Mouse (Mus musculus): ENCODE measurements around the gene Prss36. TPM values are rescaled to one million over a fixed set of nuclear protein-coding genes. Genes with fewer than 3 reads are reported as not detected.
A peak's percentile ranks its signal among the peaks of the same experiment; 100 is the strongest.

Gene Prss36
- total and polyA plus RNA-seq, 2 experiments from 2014 or later, result 10.2 to 14.2 TPM

DNA sequence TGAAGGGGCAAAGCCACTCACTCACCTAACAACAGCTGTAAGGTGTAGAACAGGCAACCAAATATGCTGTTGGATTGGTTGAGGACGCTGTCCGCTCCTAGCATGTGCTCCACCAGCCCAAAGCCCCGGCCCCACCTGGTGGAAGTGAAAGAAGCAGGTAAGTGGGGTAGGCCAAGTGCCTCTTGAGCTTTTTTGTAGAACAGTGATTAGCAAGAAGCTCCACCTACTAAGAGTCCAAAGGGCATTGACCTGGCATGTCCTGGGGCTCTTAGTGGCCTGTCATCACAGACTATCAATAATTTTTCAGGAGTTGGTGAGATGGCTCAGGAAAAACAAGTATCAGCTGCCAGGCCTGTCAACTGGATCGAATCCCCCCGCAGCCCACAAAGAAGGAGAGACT is 52.0 kb downstream of the Prss36 start:
- DNase-seq (ENCODE audit: low spot score), result no peak
- WGBS, result 65% methylated on average over 5 of the region's 5 CpGs
- Histone ChIP-seq H3K36me3 (replicated peaks; ENCODE audit: control insufficient read depth, insufficient read depth, low read length) (peaks cover 20% of the 10 kb centered on the region), H3K4me3 (ENCODE audit: low read depth, low read length) (peak overlapping the region; percentile 56), H3K4me2 (ENCODE audit: low read depth, low read length) (peak overlapping the region; percentile 88), H3K9me3 (replicated peaks; ENCODE audit: control insufficient read depth, low read length) (no peaks in the 10 kb centered on the region), H3K27me3 (ENCODE audit: control insufficient read depth, insufficient read depth, low read length) (no peaks in the 10 kb centered on the region), H3K27ac (ENCODE audit: low read depth) (no peak overlapping the region), H3K9ac (replicated peaks; ENCODE audit: low read depth, low read length) (peak overlapping the region; percentile 58; the same call in 1 of the 2 replicates), H3K4me1 (ENCODE audit: control insufficient read depth, insufficient read depth) (peaks cover 6% of the 10 kb centered on the region)
- no peak for TF ChIP-seq CTCF (IDR thresholded peaks at IDR 0.05; ENCODE audit: low read depth)
- ATAC-seq (ENCODE audit: insufficient read depth, low read depth), result no peak

DNA sequence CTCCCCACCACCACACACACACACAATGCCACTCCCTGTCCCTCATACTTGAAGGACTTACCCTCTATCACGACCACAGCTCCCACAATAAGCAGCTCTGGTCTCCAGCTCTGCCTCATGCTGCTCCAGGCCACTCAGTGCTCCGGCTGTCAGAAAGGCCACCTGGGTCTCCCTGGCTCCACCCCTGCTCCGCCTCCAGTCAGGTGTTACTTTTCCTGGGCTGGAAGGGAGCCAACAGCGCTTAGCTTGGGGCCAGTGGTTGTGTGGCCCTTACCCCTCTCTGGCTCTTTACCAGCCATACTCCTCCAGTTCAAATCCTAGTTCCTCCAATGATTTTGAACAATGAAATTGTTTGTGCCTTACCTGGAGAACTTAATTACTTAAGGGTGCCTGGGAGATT is 55.7 kb downstream of the Prss36 start, which contains the start of gene Prss53:
TSS of gene Prss53 (minus strand) at position 173 of the 400 bp plus-strand sequence.
- H3K9me3 ChIP-seq (replicated peaks; ENCODE audit: control insufficient read depth, low read length), result no peaks in the 10 kb centered on the region
- no peak within 1 kb of the TSS for H3K4me2 ChIP-seq (ENCODE audit: low read depth, low read length)
- DNase-seq (ENCODE audit: low spot score) (no peak), ATAC-seq (ENCODE audit: insufficient read depth, low read depth) (no peak)
- peaks cover 51% of the 10 kb centered on the region for H3K36me3 ChIP-seq (replicated peaks; ENCODE audit: control insufficient read depth, insufficient read depth, low read length)
- H3K9ac ChIP-seq (replicated peaks; ENCODE audit: low read depth, low read length), result no peak within 1 kb of the TSS
- no peaks in the 10 kb centered on the region for H3K27me3 ChIP-seq (ENCODE audit: control insufficient read depth, insufficient read depth, low read length)
- TF ChIP-seq CTCF (IDR thresholded peaks at IDR 0.05; ENCODE audit: low read depth), result no peak
- no peak for TF ChIP-seq EP300 (IDR thresholded peaks at IDR 0.05; ENCODE audit: low read depth)
- H3K27ac ChIP-seq (ENCODE audit: low read depth), result no peak within 1 kb of the TSS
- peaks cover 6% of the 10 kb centered on the region; the same call in 1 of the 2 replicates for H3K4me1 ChIP-seq (ENCODE audit: control insufficient read depth, insufficient read depth)
- no peak within 1 kb of the TSS for H3K4me3 ChIP-seq (ENCODE audit: low read depth, low read length)
- WGBS, result 45% methylated on average over 4 of the region's 4 CpGs

DNA sequence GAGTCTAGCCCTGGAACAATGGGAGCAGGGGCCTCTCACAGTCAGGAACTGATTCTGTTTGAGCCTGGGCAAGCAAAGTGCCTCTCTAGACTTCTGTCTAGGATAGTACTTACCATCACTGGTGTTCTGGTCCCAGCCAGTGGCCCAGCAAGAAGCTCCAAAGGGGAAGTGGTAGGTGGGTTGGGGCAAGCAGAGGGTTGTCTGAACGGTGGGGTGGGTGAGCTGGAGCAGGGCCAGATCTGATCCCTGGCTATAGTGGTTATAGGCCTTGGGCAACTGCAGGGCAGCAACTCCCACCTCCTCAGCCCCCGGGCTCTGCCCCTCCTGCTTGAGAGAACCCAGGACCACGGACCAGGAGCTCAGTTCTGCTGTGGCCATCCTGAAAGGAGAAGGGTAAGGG is 57.7 kb downstream of the Prss36 start:
- Histone ChIP-seq H3K4me3 (ENCODE audit: low read depth, low read length) (no peak overlapping the region), H3K4me1 (ENCODE audit: control insufficient read depth, insufficient read depth) (no peaks in the 10 kb centered on the region), H3K9me3 (replicated peaks; ENCODE audit: control insufficient read depth, low read length) (no peaks in the 10 kb centered on the region), H3K27me3 (ENCODE audit: control insufficient read depth, insufficient read depth, low read length) (no peaks in the 10 kb centered on the region), H3K9ac (replicated peaks; ENCODE audit: low read depth, low read length) (no peak overlapping the region), H3K27ac (ENCODE audit: low read depth) (no peak overlapping the region), H3K4me2 (ENCODE audit: low read depth, low read length) (no peak overlapping the region), H3K36me3 (replicated peaks; ENCODE audit: control insufficient read depth, insufficient read depth, low read length) (peaks cover 63% of the 10 kb centered on the region)
- DNase-seq (ENCODE audit: low spot score) (no peak), ATAC-seq (ENCODE audit: insufficient read depth, low read depth) (no peak)
- TF ChIP-seq EP300 (IDR thresholded peaks at IDR 0.05; ENCODE audit: low read depth) (no peak), CTCF (IDR thresholded peaks at IDR 0.05; ENCODE audit: low read depth) (no peak)
- 52% methylated on average over 3 of the region's 3 CpGs for WGBS

GRCm38 (mm10) chr7:127887781-127888180 is 58.7 kb downstream of the Prss36 start:
- no peak for TF ChIP-seq EP300 (IDR thresholded peaks at IDR 0.05; ENCODE audit: low read depth)
- no peak for TF ChIP-seq CTCF (IDR thresholded peaks at IDR 0.05; ENCODE audit: low read depth)
- Histone ChIP-seq H3K4me1 (ENCODE audit: control insufficient read depth, insufficient read depth) (no peaks in the 10 kb centered on the region), H3K9ac (replicated peaks; ENCODE audit: low read depth, low read length) (no peak overlapping the region), H3K36me3 (replicated peaks; ENCODE audit: control insufficient read depth, insufficient read depth, low read length) (peaks cover 68% of the 10 kb centered on the region), H3K4me2 (ENCODE audit: low read depth, low read length) (no peak overlapping the region), H3K27ac (ENCODE audit: low read depth) (no peak overlapping the region), H3K27me3 (ENCODE audit: control insufficient read depth, insufficient read depth, low read length) (no peaks in the 10 kb centered on the region), H3K9me3 (replicated peaks; ENCODE audit: control insufficient read depth, low read length) (no peaks in the 10 kb centered on the region), H3K4me3 (ENCODE audit: low read depth, low read length) (no peak overlapping the region)
- 76% methylated on average over 3 of the region's 3 CpGs for WGBS
- ATAC-seq (ENCODE audit: insufficient read depth, low read depth) (no peak), DNase-seq (ENCODE audit: low spot score) (no peak)

DNA sequence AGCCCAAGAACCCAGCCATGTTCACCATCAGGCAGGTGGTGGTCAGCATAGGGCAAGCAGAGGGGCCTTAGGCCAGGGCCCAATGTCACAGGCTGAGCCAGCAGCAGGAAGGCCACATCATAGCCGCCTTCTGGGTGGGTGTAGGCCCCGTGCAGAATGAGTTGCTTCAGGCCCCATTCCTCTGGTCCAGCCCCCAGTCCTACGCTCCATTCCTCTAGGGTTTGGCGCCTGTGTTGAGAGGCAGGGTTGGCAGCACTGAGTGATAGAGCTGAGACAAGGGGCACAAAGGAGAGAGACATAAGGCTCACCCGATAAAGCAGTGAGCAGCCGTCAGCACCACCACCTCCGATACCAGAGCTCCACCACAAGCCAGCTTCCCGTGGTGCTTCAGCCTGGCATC is 59.3 kb downstream of the Prss36 start:
- Histone ChIP-seq H3K36me3 (replicated peaks; ENCODE audit: control insufficient read depth, insufficient read depth, low read length) (peaks cover 69% of the 10 kb centered on the region), H3K9me3 (replicated peaks; ENCODE audit: control insufficient read depth, low read length) (no peaks in the 10 kb centered on the region)
- WGBS, result 65% methylated on average over 8 of the region's 8 CpGs

DNA sequence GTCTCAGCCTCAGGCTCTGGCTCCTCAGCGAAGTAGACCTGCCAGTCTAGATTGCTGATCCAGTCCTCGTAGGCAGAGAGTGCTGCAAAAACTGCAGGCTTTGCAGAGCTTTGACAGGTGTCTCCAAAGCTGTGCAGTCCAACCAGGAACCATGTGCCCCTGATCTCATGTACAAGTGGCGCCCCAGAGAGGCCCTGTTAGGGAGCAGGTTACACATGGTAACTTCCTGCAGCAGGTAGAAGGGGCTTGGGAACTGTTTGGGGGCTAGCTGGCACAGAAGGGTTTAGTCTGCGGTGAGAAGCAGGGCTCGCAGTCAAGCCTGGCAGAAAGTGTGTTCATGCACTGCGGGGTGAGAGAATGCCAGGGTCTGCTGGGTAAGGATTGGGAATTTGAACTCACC is 60.0 kb downstream of the Prss36 start:
- Histone ChIP-seq H3K9me3 (replicated peaks; ENCODE audit: control insufficient read depth, low read length) (no peaks in the 10 kb centered on the region), H3K9ac (replicated peaks; ENCODE audit: low read depth, low read length) (no peak overlapping the region), H3K4me1 (ENCODE audit: control insufficient read depth, insufficient read depth) (no peaks in the 10 kb centered on the region), H3K4me2 (ENCODE audit: low read depth, low read length) (no peak overlapping the region), H3K27ac (ENCODE audit: low read depth) (no peak overlapping the region), H3K36me3 (replicated peaks; ENCODE audit: control insufficient read depth, insufficient read depth, low read length) (peaks cover 70% of the 10 kb centered on the region), H3K4me3 (ENCODE audit: low read depth, low read length) (no peak overlapping the region), H3K27me3 (ENCODE audit: control insufficient read depth, insufficient read depth, low read length) (no peaks in the 10 kb centered on the region)
- no peak for ATAC-seq (ENCODE audit: insufficient read depth, low read depth)
- DNase-seq (ENCODE audit: low spot score), result no peak
- 83% methylated on average over 6 of the region's 6 CpGs for WGBS
- TF ChIP-seq CTCF (IDR thresholded peaks at IDR 0.05; ENCODE audit: low read depth), result no peak
- no peak for TF ChIP-seq EP300 (IDR thresholded peaks at IDR 0.05; ENCODE audit: low read depth)

More for the DNA sequence above, 59.3 kb downstream of the Prss36 start:
- Histone ChIP-seq H3K9ac (replicated peaks; ENCODE audit: low read depth, low read length) (no peak overlapping the region), H3K4me2 (ENCODE audit: low read depth, low read length) (no peak overlapping the region), H3K27me3 (ENCODE audit: control insufficient read depth, insufficient read depth, low read length) (no peaks in the 10 kb centered on the region), H3K4me3 (ENCODE audit: low read depth, low read length) (no peak overlapping the region), H3K4me1 (ENCODE audit: control insufficient read depth, insufficient read depth) (no peaks in the 10 kb centered on the region), H3K27ac (ENCODE audit: low read depth) (no peak overlapping the region)
- TF ChIP-seq EP300 (IDR thresholded peaks at IDR 0.05; ENCODE audit: low read depth), result no peak
- no peak for TF ChIP-seq CTCF (IDR thresholded peaks at IDR 0.05; ENCODE audit: low read depth)
- ATAC-seq (ENCODE audit: insufficient read depth, low read depth), result no peak
- DNase-seq (ENCODE audit: low spot score), result no peak
